Mouse (Mus musculus) thymus, adult 2 months (tissue): ENCODE measurements around the gene Nhsl1.

ENCODE experiments used
- CTCF ChIP-seq: fragments of 200-500 bp; IDR thresholded peaks from 2 replicates; pipeline ENCODE4 v1.5.1; 2012; ENCODE audit warnings: mild to moderate bottlenecking, control low read depth, low read length, moderate library complexity, borderline replicate concordance; ENCODE audit not compliant: control insufficient read depth, poor library complexity, insufficient read depth; ENCODE audit errors: extremely low read depth
- POLR2A ChIP-seq: fragments of 200-500 bp; IDR thresholded peaks from 2 replicates; pipeline ENCODE4 v1.6.1; 2012; ENCODE audit warnings: mild to moderate bottlenecking, low read length, control low read depth, moderate library complexity; ENCODE audit not compliant: control insufficient read depth, poor library complexity, insufficient read depth; ENCODE audit errors: extremely low read depth

DNA sequence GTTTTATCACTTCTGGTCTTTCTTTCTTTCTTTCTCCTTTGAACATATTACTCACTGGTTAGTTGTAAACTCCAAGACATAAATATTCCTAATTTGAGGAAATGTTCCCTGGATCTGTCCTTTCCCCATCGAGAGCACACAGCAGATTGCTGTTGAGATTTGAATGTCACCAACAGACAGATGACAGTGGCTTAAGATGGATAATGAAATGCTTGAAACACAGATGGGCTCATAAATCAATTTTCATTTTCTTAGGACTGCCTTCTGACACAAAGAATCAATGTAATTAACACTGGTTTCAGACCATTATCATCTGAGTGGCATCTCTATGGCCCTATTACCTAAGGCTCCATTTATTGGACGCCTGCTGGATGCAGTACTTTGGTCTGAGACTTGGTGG is 203.8 kb downstream of the Nhsl1 start:
- TF ChIP-seq POLR2A (no peak), CTCF (no peak)
